Mouse (Mus musculus) heart, embryonic 15.5 days (tissue): ENCODE measurements at regions not wholly inside any gene's neighbourhood (a gene's known extent, or its start where the extent isn't known, plus 50 kb on each side); places are given as distances from the start of the nearest gene placed in this dataset.

Experiments
- ATAC-seq: fragments of 200-750 bp; cut with Nextera tagmentation; replicated peaks from 2 replicates; pipeline ENCODE4 v1.8.0; 2017; ENCODE audit warnings: low read depth, moderate TSS enrichment; ENCODE audit not compliant: insufficient number of reproducible peaks, insufficient read depth, low FRiP score
- H3K27ac ChIP-seq: fragments of 300-500 bp; sonication (generic); 2 replicates; pipeline ENCODE4 v1.5.1; 2015; ENCODE audit warnings: mild to moderate bottlenecking, inconsistent platforms
- H3K27me3 ChIP-seq: fragments of 300-500 bp; sonication (generic); 2 replicates; pipeline ENCODE4 v1.6.1; 2015; ENCODE audit warnings: inconsistent platforms
- H3K36me3 ChIP-seq: fragments of 300-500 bp; sonication (generic); 2 replicates; pipeline ENCODE4 v1.6.1; 2015; ENCODE audit warnings: mild to moderate bottlenecking, inconsistent platforms
- H3K4me1 ChIP-seq: fragments of 300-500 bp; sonication (generic); replicated peaks from 2 replicates; pipeline ENCODE4 v1.6.1; 2015; ENCODE audit warnings: inconsistent platforms
- H3K4me2 ChIP-seq: fragments of 300-500 bp; sonication (generic); 2 replicates; pipeline ENCODE4 v1.6.1; 2015; ENCODE audit warnings: inconsistent platforms, mild to moderate bottlenecking, moderate library complexity
- H3K4me3 ChIP-seq: fragments of 300-500 bp; sonication (generic); 2 replicates; pipeline ENCODE4 v1.5.1; 2015; ENCODE audit warnings: mild to moderate bottlenecking, inconsistent platforms
- H3K9ac ChIP-seq: fragments of 300-500 bp; sonication (generic); 2 replicates; pipeline ENCODE4 v1.6.1; 2015; ENCODE audit warnings: mild to moderate bottlenecking, inconsistent platforms
- H3K9me3 ChIP-seq: fragments of 300-500 bp; sonication (generic); replicated peaks from 2 replicates; pipeline ENCODE4 v1.6.1; 2016; ENCODE audit warnings: inconsistent platforms
- WGBS: fragments of 180-500 bp; shearing (Covaris S2); methylation state at CpG from one replicate; pipeline ENCODE4 v1.1.7; 2015; ENCODE audit warnings: mixed read lengths; 5-methylcytosine and 5-hydroxymethylcytosine counted together

DNA sequence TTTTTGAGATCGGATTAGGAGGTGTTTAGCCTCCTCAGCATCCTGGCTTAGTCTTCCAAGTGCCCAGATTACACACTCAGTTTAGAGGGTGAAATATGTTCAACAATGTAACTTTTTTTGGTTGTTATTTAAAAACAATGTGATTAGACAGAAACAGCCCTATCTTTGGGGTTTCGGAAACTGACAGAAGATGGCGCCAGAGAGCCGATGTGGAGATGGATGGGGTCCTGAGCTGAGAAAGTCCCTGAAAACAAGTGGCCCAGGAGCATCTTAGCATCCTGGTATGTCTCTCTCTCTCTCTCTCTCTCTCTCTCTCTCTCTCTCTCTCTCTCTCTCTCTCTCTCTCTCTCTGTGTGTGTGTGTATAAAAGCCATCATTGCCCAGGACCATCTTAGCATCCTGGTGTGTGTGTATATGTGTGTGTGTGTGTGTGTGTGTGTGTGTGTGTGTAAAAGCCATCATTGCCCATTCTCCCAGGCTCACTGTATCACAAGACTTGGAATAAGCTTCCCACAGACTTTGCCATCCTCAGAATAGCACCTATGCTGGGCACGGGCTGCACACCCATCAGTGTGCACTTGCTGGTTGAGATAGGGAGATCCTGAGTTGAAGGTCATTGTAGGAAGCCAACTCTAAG is 84.2 kb upstream of the Fam174b start:
- no peak overlapping the region for H3K4me3 ChIP-seq
- H3K9ac ChIP-seq, result no peak overlapping the region
- H3K36me3 ChIP-seq, result no peaks in the 10 kb centered on the region
- WGBS, result 19% methylated on average over 5 of the region's 5 CpGs
- ATAC-seq, result no peak
- H3K9me3 ChIP-seq, result no peaks in the 10 kb centered on the region
- H3K4me1 ChIP-seq, result peaks cover 7% of the 10 kb centered on the region; the same call in 1 of the 2 replicates
- peaks cover 4% of the 10 kb centered on the region for H3K27me3 ChIP-seq
- H3K4me2 ChIP-seq, result no peak overlapping the region
- H3K27ac ChIP-seq, result no peak overlapping the region

DNA sequence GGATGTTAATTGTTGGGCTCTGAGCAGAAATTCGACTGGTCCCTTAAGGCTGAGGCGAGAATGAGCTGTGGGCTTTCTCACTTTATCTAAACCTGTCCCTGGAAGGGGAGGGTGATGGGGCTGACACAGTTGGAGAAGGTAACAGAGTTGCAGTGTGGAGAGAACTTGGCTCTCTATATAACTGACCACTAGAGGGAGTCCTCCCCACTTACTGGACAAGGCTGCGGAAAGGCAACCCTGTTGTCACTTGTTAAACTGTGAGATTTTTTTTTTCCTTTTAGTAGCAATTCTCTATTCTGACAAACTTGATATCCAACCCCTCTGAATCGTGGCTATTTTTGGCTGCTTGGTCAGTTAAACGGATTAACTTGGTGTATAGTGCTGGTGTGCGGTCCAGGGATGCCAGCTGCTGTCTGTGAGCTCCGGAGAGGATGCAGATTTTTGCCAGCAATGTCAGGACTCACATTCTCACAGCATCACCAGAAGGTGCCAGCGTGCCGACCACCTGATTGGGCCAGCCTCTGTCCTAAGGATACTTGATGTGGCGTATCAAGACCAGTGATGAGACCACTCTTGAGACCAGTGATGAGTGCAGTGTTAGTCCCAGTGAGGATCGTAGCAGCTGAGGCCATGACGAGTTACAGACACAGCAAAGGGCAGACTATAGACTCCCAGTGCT is 85.8 kb upstream of the Fam174b start:
- Histone ChIP-seq H3K9me3 (no peaks in the 10 kb centered on the region), H3K4me1 (peaks cover 7% of the 10 kb centered on the region; the same call in 1 of the 2 replicates), H3K27ac (no peak overlapping the region), H3K4me3 (no peak overlapping the region), H3K27me3 (peaks cover 4% of the 10 kb centered on the region), H3K4me2 (no peak overlapping the region), H3K9ac (no peak overlapping the region), H3K36me3 (no peaks in the 10 kb centered on the region)
- ATAC-seq, result no peak; the same call in 1 of the 2 replicates
- WGBS, result 31% methylated on average over 12 of the region's 12 CpGs

DNA sequence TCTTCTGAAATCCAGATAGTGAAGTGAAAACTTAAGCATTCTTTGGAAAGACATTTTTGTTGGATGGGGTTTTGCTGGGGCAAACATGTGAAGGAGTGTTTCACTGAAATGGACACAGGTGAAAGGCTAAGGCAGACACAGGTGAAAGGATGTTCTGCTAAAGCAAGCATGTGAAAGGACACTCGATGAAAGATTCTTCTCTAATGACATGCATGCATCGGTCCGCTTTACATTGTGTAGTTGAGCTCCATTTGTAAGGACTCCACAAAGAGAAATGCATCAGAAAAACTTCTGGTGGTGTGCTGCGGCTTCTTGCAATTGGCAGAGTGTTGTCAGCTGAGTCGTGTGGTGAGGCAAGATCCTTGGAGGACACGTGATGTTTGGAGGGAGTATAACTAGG is 89.2 kb upstream of the Fam174b start:
- Histone ChIP-seq H3K4me2 (no peak overlapping the region), H3K9me3 (no peaks in the 10 kb centered on the region), H3K9ac (no peak overlapping the region), H3K27me3 (peaks cover 4% of the 10 kb centered on the region; the same call in 1 of the 2 replicates), H3K4me1 (0 out of 2 replicates have a peak, but pooled peaks cover 2% of the 10 kb centered on the region), H3K4me3 (no peak overlapping the region), H3K36me3 (no peaks in the 10 kb centered on the region), H3K27ac (no peak overlapping the region)
- 85% methylated on average over 6 of the region's 6 CpGs for WGBS
- ATAC-seq, result no peak

GRCm38 (mm10) chr7:73648010-73648409 is 92.1 kb upstream of the Fam174b start:
- H3K27me3 ChIP-seq, result no peaks in the 10 kb centered on the region

DNA sequence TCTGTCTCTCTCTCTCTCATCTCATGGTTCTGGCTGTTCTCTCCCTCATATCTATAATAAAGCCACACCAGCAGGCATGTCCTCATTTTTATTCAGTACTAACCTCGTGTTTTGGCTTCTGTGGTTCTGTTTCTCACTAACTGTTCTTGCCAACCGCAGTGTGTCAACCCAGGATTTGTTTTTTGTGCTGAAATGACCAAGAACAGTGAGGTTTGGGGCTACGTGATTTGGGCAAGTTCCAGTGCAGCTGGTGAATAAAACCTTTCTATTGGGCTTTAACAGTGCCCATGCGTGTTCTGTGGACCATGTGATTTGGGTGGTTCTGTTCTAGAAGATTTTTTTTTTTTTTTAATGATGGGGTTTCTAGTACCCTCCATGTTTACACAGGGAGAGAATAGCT is 93.0 kb upstream of the Fam174b start:
- peaks cover 8% of the 10 kb centered on the region; the same call in 1 of the 2 replicates for H3K4me1 ChIP-seq
- no peak overlapping the region for H3K4me2 ChIP-seq
- no peaks in the 10 kb centered on the region for H3K36me3 ChIP-seq
- H3K9me3 ChIP-seq, result no peaks in the 10 kb centered on the region
- no peak overlapping the region for H3K4me3 ChIP-seq
- no peak for ATAC-seq
- no peaks in the 10 kb centered on the region for H3K27me3 ChIP-seq
- H3K27ac ChIP-seq, result no peak overlapping the region
- no peak overlapping the region for H3K9ac ChIP-seq
- 75% methylated on average over 4 of the region's 4 CpGs for WGBS

More at GRCm38 (mm10) chr7:73648010-73648409, 92.1 kb upstream of the Fam174b start:
- Histone ChIP-seq H3K27ac (no peak overlapping the region), H3K9ac (no peak overlapping the region), H3K4me3 (no peak overlapping the region), H3K9me3 (no peaks in the 10 kb centered on the region), H3K36me3 (no peaks in the 10 kb centered on the region), H3K4me1 (peaks cover 8% of the 10 kb centered on the region; the same call in 1 of the 2 replicates), H3K4me2 (no peak overlapping the region)
- whole genome bisulfite sequencing, result 33% methylated on average over 4 of the region's 4 CpGs
- no peak for ATAC-seq

DNA sequence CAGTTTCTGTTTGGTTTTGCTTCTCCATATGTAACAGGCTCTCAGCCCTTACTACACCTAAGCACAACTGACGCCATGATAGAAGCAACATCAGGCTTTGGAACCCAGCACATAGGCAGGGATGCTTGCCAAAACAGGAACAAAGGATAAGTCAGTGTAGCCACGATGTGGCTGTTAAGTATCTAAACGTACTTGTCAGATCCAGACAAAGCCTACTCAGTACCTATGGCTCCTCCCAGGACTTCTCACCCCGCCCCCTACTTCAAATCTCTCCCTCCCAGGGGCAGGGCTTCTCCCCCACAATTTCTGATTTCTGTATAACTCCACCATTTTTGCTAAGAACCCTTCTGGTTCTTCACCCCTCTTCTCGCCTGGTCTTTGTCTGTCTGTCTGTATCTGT is 93.4 kb upstream of the Fam174b start:
- WGBS, result 58% methylated on average over 5 of the region's 5 CpGs
- ATAC-seq, result no peak

DNA sequence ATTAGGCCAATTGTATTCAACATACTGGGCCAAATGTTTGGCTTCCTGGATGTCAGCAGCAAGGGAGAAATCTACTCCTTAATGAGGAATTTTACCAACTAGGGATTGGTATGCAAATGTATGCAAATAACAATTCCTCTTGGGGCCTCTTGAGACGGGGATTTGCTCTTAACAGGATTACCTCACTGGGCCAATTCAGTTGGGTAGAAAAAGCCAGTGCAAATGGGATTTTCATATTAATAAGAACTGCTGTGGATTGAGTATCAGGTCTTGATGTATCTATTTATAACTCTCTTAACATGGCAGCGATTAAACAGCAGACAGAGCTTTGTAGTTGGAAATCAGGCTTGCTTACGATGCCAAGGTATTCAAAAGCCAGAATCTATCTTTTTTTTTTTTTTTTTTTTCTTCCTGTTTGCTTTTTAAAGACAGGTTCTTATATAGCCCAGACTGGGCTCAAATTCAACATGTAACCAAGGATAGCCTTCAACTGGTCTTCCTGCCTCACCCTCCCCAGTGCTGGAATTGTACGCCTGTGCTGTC is 95.7 kb upstream of the Fam174b start:
- no peaks in the 10 kb centered on the region for H3K36me3 ChIP-seq
- no peak overlapping the region for H3K27ac ChIP-seq
- no peak overlapping the region for H3K4me3 ChIP-seq
- no peak for ATAC-seq
- no peak overlapping the region for H3K9ac ChIP-seq
- 31% methylated on average over 4 of the region's 4 CpGs for WGBS
- H3K4me1 ChIP-seq, result peaks cover 8% of the 10 kb centered on the region
- no peaks in the 10 kb centered on the region for H3K27me3 ChIP-seq
- H3K4me2 ChIP-seq, result no peak overlapping the region
- no peaks in the 10 kb centered on the region for H3K9me3 ChIP-seq

More for the DNA sequence above, 93.4 kb upstream of the Fam174b start:
- H3K27me3 ChIP-seq, result no peaks in the 10 kb centered on the region
- H3K9ac ChIP-seq, result no peak overlapping the region
- H3K4me1 ChIP-seq, result peaks cover 8% of the 10 kb centered on the region; the same call in 1 of the 2 replicates
- H3K9me3 ChIP-seq, result no peaks in the 10 kb centered on the region
- H3K4me3 ChIP-seq, result no peak overlapping the region
- H3K4me2 ChIP-seq, result no peak overlapping the region
- no peaks in the 10 kb centered on the region for H3K36me3 ChIP-seq
- no peak overlapping the region for H3K27ac ChIP-seq

GRCm38 (mm10) chr7:73643993-73644335 is 96.1 kb upstream of the Fam174b start:
- 54% methylated on average over 10 of the region's 10 CpGs for WGBS
- no peaks in the 10 kb centered on the region for H3K9me3 ChIP-seq
- ATAC-seq, result no peak

GRCm38 (mm10) chr7:73643306-73643992 is 96.7 kb upstream of the Fam174b start:
- Histone ChIP-seq H3K4me2 (no peak overlapping the region), H3K27me3 (no peaks in the 10 kb centered on the region), H3K4me3 (no peak overlapping the region), H3K4me1 (peaks cover 8% of the 10 kb centered on the region), H3K36me3 (no peaks in the 10 kb centered on the region), H3K9me3 (no peaks in the 10 kb centered on the region), H3K27ac (no peak overlapping the region), H3K9ac (no peak overlapping the region)
- 75% methylated on average over 19 of the region's 19 CpGs for WGBS
- no peak for ATAC-seq

More at GRCm38 (mm10) chr7:73643993-73644335, 96.1 kb upstream of the Fam174b start:
- Histone ChIP-seq H3K27ac (no peak overlapping the region), H3K4me2 (no peak overlapping the region), H3K4me1 (peaks cover 8% of the 10 kb centered on the region), H3K9ac (no peak overlapping the region), H3K4me3 (no peak overlapping the region), H3K36me3 (no peaks in the 10 kb centered on the region), H3K27me3 (no peaks in the 10 kb centered on the region)

GRCm38 (mm10) chr7:73640194-73640593 is 98.6 kb upstream of the Chd2 start:
- Histone ChIP-seq H3K4me1 (peaks cover 8% of the 10 kb centered on the region), H3K4me2 (no peak overlapping the region), H3K9me3 (no peaks in the 10 kb centered on the region), H3K36me3 (no peaks in the 10 kb centered on the region), H3K4me3 (no peak overlapping the region), H3K27me3 (no peaks in the 10 kb centered on the region), H3K9ac (no peak overlapping the region), H3K27ac (no peak overlapping the region)
- ATAC-seq, result no peak
- WGBS, result 60% methylated on average over 2 of the region's 2 CpGs

DNA sequence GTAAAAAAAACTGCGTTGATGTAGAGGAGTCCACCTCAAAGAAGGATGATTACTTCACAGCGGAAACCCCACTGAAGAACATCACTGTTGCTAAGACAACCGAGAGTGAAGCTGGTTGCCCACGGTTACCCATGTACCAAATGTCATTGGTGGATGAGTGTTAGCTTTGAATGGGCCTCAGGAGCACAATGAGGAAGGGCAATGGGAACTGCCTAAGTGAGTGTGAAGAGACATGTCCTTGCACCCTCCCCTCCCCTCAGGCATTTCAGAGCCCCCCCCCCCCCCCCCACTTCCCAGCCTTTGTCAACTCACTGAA is 96.1 kb upstream of the Chd2 start:
- H3K9me3 ChIP-seq, result no peaks in the 10 kb centered on the region
- H3K36me3 ChIP-seq, result no peaks in the 10 kb centered on the region
- no peaks in the 10 kb centered on the region for H3K27me3 ChIP-seq
- no peak overlapping the region for H3K9ac ChIP-seq
- no peak for ATAC-seq
- WGBS, result 79% methylated on average over 4 of the region's 4 CpGs
- no peak overlapping the region for H3K4me3 ChIP-seq
- no peak overlapping the region for H3K4me2 ChIP-seq
- H3K27ac ChIP-seq, result no peak overlapping the region
- H3K4me1 ChIP-seq, result no peaks in the 10 kb centered on the region; the same call in 1 of the 2 replicates
